Mouse (Mus musculus) spleen, embryonic (tissue): ENCODE results near the gene Vmn2r118.

Experiments used
- CTCF ChIA-PET: fragments of 350-600 bp; sonication (Branson Sonifier 250); formaldehyde crosslinking; loops from one replicate; lab custom pipeline; 2022; lab: Charles Lee

Gene Vmn2r118

GRCm38 (mm10) chr17:55625092-55625491 is at the start of gene Vmn2r118:
Gene Vmn2r118, minus strand, starts transcription at chr17:55625192.
- CTCF ChIA-PET, result no interaction called here

- CTCF ChIA-PET, result no interaction called here
These were observed 36.1 kb upstream of the Vmn2r118 start for GRCm38 (mm10) chr17:55661099-55661498.

- CTCF ChIA-PET, result interaction anchor here (0.6 kb wide), 1 partner anchor 1810 kb away, joined by 7 read pairs; no protein-coding TSS in a partner anchor
These were observed 34.2 kb downstream of the Vmn2r118 start for GRCm38 (mm10) chr17:55590838-55591237.

GRCm38 (mm10) chr17:55561774-55562173 is 63.2 kb downstream of the Vmn2r118 start:
- CTCF ChIA-PET, result interaction anchor here (0.7 kb wide), 1 partner anchor 30 kb away, joined by 4 read pairs; no protein-coding TSS in a partner anchor

- CTCF ChIA-PET, result no interaction called here
These were observed 76.5 kb downstream of the Vmn2r118 start for GRCm38 (mm10) chr17:55548476-55548875.
